In the genomic region with DNA sequence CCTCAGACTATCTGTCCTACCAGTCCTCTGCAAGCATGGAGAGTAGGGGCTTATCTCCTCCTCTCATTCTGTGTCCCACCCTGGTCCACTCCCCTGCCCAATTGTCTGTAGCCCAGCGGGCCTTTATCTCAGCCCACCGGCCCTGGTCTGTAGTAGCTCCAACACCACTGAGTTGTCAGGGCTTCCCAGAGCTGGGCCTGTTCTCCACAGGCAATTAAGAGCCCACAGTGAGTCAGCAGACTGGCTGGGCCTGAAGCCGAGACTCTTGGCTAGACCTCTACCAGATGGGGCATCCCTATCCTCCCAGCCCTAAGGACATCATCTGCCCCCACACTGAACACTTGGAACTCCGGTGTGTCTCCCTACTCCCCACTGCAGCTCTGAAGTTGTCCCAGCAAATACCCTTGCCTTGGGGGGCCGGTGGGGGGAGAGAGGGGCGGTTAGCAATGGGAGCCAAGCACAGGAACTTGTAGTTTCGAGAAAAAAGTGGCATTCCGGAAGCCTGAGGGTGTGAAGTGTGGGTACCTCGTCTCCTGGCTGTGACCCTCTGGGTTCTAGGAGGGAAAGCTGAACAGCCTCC, we compare ENCODE assay signal across 9 mouse cellular contexts.
DNase-seq lines count a peak whose midpoint lies in the region; ATAC-seq lines count a peak whose summit lies in the region.
"Had no signal": no experiment of that assay in that cellular context is flagged by ENCODE, and none has a peak within 500 bp of the region (broad histone marks: within the 10 kb centered on the region; RNA-seq: fewer than 3 reads in every experiment).

No protein-coding gene starts in this region.

- H3K4me2 ChIP-seq in limb, embryonic 15.5 days, result no peak overlapping the region
- no peak overlapping the region for H3K4me2 ChIP-seq in kidney, embryonic 14.5 days (replicated peaks; ENCODE audit: low read depth, low read length)
- no peak overlapping the region for H3K4me2 ChIP-seq in forebrain, embryonic 14.5 days (ENCODE audit: low read length)

- H3K9ac ChIP-seq in limb, embryonic 15.5 days, result no peak overlapping the region
- H3K9ac ChIP-seq in kidney, embryonic 14.5 days (ENCODE audit: low read depth, low read length), result no peak overlapping the region
- no peak overlapping the region for H3K9ac ChIP-seq in forebrain, embryonic 14.5 days (ENCODE audit: low read length)

- H3K4me3 ChIP-seq in limb, embryonic 15.5 days, result no peak overlapping the region
- H3K4me3 ChIP-seq in kidney, embryonic 14.5 days (ENCODE audit: low read length), result no peak overlapping the region
- H3K4me3 ChIP-seq in forebrain, embryonic 14.5 days (ENCODE audit: low read depth, low read length), result no peak overlapping the region

- H3K27ac ChIP-seq in limb, embryonic 15.5 days, result no peak overlapping the region; the same call in 1 of the 2 replicates
- no peak overlapping the region for H3K27ac ChIP-seq in kidney, embryonic 14.5 days (ENCODE audit: low read depth, low read length)
- no peak overlapping the region for H3K27ac ChIP-seq in forebrain, embryonic 14.5 days (ENCODE audit: low read depth, low read length)
- H3K27ac ChIP-seq: kidney, postnatal 0 days had no signal

- ATAC-seq in erythroblast, adult 5-6 weeks (replicated peaks; ENCODE audit: low FRiP score, poor library complexity, severe bottlenecking), result peak; percentile 92
- 0 out of 2 replicates have a peak, but pooled peaks have one; percentile 52 for ATAC-seq in limb, embryonic 15.5 days (ENCODE audit: insufficient number of reproducible peaks, low FRiP score, low TSS enrichment, low read depth)
- no peak for ATAC-seq in kidney, embryonic 14.5 days (ENCODE audit: low FRiP score, low TSS enrichment)
- no peak for ATAC-seq in forebrain, embryonic 14.5 days

- H3K36me3 ChIP-seq in limb, embryonic 15.5 days, result no peaks in the 10 kb centered on the region
- no peaks in the 10 kb centered on the region for H3K36me3 ChIP-seq in kidney, embryonic 14.5 days (ENCODE audit: control insufficient read depth, insufficient read depth, low read length)
- no peaks in the 10 kb centered on the region for H3K36me3 ChIP-seq in forebrain, embryonic 14.5 days (ENCODE audit: control insufficient read depth, insufficient read depth, low read length)

- H3K4me1 ChIP-seq in limb, embryonic 15.5 days, result peaks cover 11% of the 10 kb centered on the region
- peaks cover 2% of the 10 kb centered on the region for H3K4me1 ChIP-seq in kidney, embryonic 14.5 days (ENCODE audit: control insufficient read depth, insufficient read depth, low read length)
- H3K4me1 ChIP-seq in forebrain, embryonic 14.5 days (ENCODE audit: control insufficient read depth, insufficient read depth, low read length), result peaks cover 5% of the 10 kb centered on the region

- peak; percentile 39 to 58 for DNase-seq in left cerebral cortex, adult 18-20 months (ENCODE audit: low spot score in 2 of 2)
- no peak for DNase-seq in left cerebral cortex, adult 9 months (ENCODE audit: low spot score in 2 of 2)
- DNase-seq in c-Kit-negative CD71-positive TER-119-positive erythroid progenitor cells, embryonic 14.5 days (ENCODE audit: low read depth, low spot score), result peak; percentile 59
- DNase-seq in frontal cortex, postnatal 14 days (ENCODE audit: low spot score in 2 of 2), result no peak
- DNase-seq in forebrain, embryonic 14.5 days (ENCODE audit: low spot score), result no peak

- 75% methylated on average over 9 of the region's 9 CpGs for WGBS in limb, embryonic 15.5 days
- WGBS in kidney, embryonic 14.5 days, result 82% methylated on average over 9 of the region's 9 CpGs
- 86% methylated on average over 9 of the region's 9 CpGs for WGBS in forebrain, embryonic 14.5 days

- no peaks in the 10 kb centered on the region for H3K27me3 ChIP-seq in limb, embryonic 15.5 days
- no peaks in the 10 kb centered on the region for H3K27me3 ChIP-seq in kidney, embryonic 14.5 days (ENCODE audit: control insufficient read depth, insufficient read depth, low read length)
- no peaks in the 10 kb centered on the region for H3K27me3 ChIP-seq in forebrain, embryonic 14.5 days (replicated peaks; ENCODE audit: control insufficient read depth, insufficient read depth, low read length)

- H3K9me3 ChIP-seq in limb, embryonic 15.5 days, result no peaks in the 10 kb centered on the region
- H3K9me3 ChIP-seq in kidney, embryonic 14.5 days (ENCODE audit: control insufficient read depth, low read length), result no peaks in the 10 kb centered on the region
- no peaks in the 10 kb centered on the region for H3K9me3 ChIP-seq in forebrain, embryonic 14.5 days (replicated peaks; ENCODE audit: control insufficient read depth, low read length)

Comparison
In these comparisons a context has a peak if more than half of its experiments do, and no peak if none do; other contexts are left out.
1. DNase-seq: peak in left cerebral cortex, adult 18-20 months (2 of 2) and c-Kit-negative CD71-positive TER-119-positive erythroid progenitor cells, embryonic 14.5 days (single experiment); none in left cerebral cortex, adult 9 months (0 of 2), frontal cortex, postnatal 14 days (0 of 2) and forebrain, embryonic 14.5 days (single experiment).
2. ATAC-seq: peak in erythroblast, adult 5-6 weeks (single experiment) and limb, embryonic 15.5 days (single experiment); none in kidney, embryonic 14.5 days (single experiment) and forebrain, embryonic 14.5 days (single experiment).